Mouse (Mus musculus) kidney, postnatal 14 days (tissue): Measurements from ENCODE around the gene Ncf4.

Experiments
- DNase-seq: peaks from one replicate; pipeline ENCODE4 v3.0.0; 2022; ENCODE audit warnings: mixed read lengths

Gene Ncf4

GRCm38 (mm10) chr15:78244695-78245492 is at the start of gene Ncf4:
TSS of gene Ncf4 (plus strand) at chr15:78244801.
- DNase-seq: no peak

DNA sequence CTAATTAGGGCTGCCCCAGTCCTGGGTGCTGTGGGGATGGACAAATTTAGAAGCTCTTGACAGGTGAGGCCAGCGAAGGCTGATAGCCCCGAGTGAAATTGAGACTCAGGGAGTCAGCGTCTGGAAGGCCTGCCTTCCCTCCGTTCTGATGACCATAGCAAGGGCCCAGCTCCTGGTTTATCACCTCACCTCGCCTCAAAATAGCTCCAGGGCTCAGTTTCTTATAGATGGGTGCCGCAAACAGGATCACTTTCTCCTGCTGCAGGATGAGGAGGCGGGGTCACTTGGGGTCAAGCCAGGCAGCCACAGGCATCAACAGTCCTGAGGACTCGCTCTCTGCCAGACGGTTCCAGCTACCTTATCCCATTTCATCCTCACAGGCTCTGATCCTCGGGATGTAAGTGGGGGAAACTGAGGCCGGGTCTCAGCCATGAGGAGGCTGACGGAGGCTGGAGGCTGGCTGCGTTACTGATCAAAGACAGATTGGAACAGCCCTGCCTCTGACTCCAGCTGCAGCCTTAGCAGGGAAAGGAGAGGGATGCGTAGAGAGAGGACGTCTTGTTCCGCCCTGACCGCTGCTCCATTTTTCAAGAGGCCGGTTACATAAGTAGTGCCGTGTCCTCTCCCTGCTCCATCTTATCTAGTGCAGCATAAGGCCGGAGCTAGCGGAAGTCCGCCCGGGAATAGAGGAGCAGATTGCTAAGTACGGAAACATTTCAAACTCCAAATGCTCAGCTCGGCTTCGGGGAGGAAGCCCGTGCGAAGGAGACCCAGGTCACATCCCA is 49.3 kb upstream of the Ncf4 start:
- DNase-seq: no peak

DNA sequence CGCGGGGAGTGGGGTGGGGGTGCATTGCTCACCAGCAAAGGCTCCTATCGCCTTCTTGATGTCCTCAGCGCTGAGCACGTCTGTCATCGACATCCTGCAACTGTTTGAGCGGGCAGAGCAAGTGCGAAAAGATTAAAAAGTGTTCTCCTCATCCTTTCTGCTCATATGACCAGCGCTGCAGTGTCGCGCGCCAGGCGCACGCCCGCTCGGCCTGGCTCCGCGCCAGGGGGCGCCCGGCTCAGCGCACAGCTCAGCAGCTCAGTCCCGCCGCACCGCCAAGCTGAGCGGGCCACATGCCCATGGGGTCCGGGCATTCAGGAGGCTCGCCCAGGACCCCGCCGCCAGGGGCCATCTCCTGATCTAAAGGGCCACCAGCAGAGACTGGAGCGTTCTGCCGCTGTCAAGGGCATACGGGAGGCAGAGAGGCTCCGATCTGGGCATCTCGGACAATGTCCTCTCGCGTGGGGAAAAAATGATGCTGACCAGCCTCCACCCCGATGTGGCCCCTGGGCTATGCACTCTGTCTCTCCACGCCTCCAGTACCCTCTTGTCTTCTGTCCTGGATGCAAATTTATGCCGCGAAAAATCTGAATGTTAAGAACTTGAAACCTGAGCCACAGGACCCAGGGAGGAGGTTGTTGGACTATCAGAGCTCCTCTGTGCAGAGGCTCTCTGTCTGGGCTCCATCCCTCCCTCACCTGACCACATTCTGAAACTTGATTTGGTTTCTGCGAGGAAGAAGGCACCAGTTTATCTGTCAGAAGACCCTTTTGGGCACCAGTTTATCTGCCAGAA is 40.4 kb upstream of the Ncf4 start:
- peak; percentile 49 for DNase-seq

DNA sequence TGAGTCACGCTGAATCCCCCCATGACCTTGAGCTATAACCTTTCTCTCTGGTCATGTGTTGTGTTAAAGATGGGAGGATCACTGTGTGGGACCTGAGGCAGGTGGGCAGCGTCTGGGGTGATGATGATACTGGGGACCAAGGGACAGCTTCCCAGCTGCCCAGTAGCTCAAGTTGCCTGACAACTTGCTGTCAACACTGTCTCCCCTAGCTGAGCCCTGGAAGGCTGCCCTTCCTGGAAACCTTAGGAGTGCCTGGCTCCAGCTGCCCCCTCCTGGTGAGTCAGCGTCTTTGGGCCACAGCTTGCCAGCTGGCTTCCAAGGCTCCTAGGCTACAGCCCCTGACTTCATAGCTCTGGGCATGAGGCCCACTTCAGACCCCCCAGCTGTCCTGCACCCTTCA is 39.4 kb upstream of the Ncf4 start:
- peak; percentile 15 for DNase-seq

DNA sequence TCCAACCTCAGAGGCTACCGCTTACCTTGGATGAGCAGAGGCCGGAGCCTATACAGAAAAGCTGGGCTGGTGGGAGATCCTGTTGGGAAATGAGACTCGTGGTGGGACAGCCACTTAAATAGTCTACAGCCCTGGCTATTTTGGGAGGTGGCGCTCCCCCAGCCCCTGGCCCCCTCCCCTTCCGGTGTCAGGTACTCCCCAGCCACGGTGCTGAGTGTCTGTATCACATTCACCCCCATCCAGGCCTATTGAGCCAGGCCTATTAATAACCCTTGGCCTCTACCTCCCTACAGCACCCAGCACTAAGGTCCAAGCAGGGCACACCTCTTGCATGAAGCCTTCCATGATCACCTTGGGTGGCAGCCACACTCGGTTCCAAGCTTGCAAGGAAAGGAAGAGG is 38.3 kb upstream of the Ncf4 start, which contains the start of gene Pvalb:
TSS of gene Pvalb (minus strand) at position 89 of the 400 bp plus-strand sequence.
- no peak for DNase-seq

GRCm38 (mm10) chr15:78210203-78210602 is 34.4 kb upstream of the Ncf4 start:
- DNase-seq: no peak

DNA sequence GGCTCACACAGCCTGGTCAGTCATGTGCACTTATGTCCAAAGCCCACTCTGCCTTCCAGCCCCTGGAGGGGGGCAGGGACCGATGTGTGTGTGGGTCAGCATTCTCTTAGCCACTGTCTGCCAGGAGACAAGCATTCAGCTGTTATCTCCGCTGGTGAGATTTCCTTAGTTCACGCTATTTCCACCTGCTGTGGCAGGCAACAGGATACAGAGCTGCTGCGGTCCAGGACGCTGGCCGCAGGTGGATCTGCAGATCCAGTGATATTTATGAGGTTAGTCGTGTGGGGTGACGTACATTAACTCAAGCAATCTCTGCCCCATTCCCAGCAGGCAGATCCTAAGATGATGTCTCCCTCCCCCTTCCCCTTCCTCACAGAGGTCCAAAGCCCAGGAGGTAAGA is 33.2 kb upstream of the Ncf4 start:
- no peak for DNase-seq

GRCm38 (mm10) chr15:78215269-78215668 is 29.3 kb upstream of the Ncf4 start:
- no peak for DNase-seq

GRCm38 (mm10) chr15:78227816-78228215 is 16.8 kb upstream of the Ncf4 start:
- no peak for DNase-seq

- DNase-seq: no peak
These were observed 13.0 kb upstream of the Ncf4 start for GRCm38 (mm10) chr15:78231346-78232331.

DNA sequence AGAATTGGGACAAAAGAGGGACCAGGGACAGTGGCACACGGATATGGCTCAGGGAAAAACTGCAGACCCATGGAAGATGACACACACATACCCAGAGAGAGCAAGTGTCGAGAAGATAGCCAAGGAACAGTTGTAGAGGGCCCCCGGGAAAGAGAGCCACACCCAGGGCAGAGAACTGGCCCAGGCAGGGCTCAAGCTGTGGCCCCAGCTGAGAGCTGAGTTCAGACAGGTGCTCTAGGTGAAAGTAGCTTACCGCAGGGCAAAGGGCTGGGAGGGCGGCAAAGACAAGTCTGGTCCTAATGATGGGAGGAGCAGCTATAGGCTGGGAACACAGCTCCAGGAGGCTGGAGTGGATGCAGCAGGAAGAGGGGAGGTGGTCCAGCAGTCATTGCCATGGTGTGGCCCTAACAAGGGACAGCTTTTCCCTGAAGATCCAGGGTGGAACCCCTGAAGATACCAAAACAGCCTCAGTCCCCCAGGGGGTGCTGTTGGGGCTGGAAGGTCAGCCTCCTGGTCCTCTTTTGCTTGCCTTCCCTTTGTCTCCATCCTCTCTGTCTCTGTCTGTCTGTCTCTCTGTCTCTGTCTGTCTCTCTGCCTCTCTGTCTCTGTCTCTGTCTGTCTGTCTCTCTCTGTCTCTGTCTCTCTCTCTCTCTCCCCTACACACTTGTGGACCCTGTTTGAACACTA is 9.6 kb upstream of the Ncf4 start:
- DNase-seq: no peak

DNA sequence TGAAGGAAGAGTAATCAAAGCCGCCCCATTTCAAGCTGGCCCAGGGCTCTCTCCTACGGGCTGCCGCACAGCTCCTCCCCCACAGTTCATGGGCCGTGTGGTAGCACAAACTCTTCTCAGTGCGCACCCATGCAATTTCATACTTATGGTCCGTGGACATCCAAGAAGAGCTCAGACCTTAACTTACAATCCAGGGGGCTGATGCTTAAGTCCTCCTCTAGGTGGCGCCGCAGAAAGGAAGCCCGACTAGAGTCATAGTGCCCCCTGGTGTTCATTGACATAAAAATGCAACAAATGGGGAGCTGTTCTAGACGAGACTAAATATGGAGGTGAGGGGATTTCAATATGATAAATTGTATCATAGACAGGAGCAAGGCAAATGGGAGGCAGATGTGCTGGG is 5.1 kb upstream of the Ncf4 start:
- DNase-seq: peak; percentile 59

DNA sequence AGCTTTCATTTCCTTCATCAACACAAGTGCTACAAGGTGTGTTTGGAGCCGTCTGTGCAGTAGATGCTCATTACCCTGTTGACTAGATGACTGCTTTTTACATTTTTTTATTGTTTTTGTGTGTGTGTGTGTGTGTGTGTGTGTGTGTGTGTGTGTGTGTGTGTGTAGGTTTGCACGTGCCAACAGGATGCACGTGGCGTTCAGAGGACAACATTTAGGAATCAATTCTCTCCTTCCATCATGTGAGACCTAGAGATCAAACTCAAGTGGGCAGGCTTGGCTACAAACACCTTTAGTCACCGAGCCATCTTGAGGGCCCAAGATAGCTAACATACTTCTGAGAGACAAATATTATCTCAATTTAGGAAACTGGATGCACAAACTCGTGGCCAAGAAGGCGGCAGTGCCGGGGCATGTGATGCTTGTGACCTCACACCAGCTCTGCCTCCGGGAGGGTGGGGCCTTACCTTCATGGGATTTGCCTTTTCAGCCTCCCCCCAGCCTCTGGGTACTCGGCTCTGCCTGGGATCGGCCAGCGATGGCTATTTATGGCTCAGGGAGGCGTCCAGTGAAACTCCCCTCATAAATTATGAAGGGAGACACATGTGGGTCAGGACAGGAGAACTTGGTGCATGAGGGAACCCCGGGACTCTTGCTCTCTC is 4.5 kb upstream of the Ncf4 start:
- no peak for DNase-seq

DNA sequence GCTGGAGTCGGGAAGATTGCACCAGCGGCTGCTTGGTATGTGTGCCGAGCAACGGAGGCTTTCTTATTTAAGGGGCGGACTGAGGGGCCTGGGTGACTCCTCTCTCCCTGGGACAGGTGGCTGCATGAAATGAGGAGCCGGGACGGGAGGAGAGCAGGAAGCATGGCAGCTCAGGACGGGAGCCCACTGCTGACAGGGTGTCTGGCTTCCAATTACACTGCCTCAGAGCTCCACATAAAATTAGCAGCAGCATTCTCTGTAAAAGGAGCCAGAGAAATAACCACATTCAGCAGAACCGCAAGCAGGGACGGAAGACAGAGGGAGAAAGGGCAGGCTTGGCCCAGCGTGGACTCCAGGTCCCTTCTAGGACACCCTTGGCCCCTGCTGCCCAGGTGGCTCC is 3.3 kb upstream of the Ncf4 start:
- no peak for DNase-seq

DNA sequence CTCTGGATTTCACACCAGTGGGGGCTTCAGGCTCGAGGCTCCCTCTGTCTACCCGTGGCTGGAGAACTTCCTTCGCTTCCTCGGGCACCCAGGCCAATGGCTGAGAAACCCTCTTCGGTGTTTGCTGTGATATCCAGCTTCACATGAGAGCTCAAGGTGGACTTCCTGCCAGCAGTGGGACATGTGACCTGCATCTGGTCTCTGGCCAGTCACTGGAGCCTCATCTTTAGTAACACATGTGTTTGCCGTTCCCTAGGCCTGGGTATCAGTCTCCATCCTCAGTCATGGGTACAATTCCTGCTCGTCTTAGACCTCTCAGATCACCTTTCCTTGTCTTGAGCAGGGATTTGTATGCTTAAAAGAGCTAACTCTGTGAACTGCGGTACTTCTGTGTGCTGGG is 1.5 kb upstream of the Ncf4 start:
- no peak for DNase-seq

GRCm38 (mm10) chr15:78243774-78244173 is 827 bp upstream of the Ncf4 start:
- no peak for DNase-seq

- DNase-seq: no peak
These were observed 1.8 kb downstream of the Ncf4 start for GRCm38 (mm10) chr15:78246143-78247116.

- no peak for DNase-seq
These were observed 3.1 kb downstream of the Ncf4 start for GRCm38 (mm10) chr15:78247659-78248058.

- no peak for DNase-seq
These were observed 3.8 kb downstream of the Ncf4 start for GRCm38 (mm10) chr15:78248410-78248809.

DNA sequence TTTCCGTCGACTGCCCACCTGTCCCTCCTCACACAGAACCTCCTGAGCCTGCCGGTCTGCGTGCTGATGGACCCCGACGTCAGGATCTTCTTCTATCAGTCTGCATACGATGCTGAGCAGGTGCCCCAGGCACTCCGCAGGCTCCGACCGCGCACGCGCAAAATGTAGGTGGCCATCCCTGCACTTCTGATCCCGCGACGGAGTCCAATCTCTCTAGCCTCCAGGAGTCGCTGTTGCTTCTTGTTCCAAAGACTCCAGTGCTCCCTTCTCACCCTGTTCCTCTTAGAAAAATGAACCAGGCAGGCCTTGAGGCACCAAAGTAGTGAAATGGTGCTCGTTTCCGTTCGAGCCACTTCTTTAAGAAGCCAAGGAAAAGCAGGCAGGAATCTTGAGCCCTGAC is 10.2 kb downstream of the Ncf4 start:
- peak; percentile 60 for DNase-seq
